Mouse (Mus musculus): Measurements from ENCODE around the gene Tcf20.

The Tcf20 gene

GRCm38 (mm10) chr15:82902521-82902920, 85.2 kb downstream of the Tcf20 start:
- CTCF ChIA-PET, result interaction anchor here (0.6 kb wide), 1 partner anchor 173 kb away, joined by 3 read pairs; no protein-coding TSS in a partner anchor

GRCm38 (mm10) chr15:82901306-82901705, 86.4 kb downstream of the Tcf20 start:
- CTCF ChIA-PET, result no interaction called here

- CTCF ChIA-PET, result no interaction called here
Measured at GRCm38 (mm10) chr15:82900331-82900730, 87.3 kb downstream of the Tcf20 start.

- CTCF ChIA-PET, result no interaction called here
Measured at GRCm38 (mm10) chr15:82899676-82900301, 87.9 kb downstream of the Tcf20 start.

DNA sequence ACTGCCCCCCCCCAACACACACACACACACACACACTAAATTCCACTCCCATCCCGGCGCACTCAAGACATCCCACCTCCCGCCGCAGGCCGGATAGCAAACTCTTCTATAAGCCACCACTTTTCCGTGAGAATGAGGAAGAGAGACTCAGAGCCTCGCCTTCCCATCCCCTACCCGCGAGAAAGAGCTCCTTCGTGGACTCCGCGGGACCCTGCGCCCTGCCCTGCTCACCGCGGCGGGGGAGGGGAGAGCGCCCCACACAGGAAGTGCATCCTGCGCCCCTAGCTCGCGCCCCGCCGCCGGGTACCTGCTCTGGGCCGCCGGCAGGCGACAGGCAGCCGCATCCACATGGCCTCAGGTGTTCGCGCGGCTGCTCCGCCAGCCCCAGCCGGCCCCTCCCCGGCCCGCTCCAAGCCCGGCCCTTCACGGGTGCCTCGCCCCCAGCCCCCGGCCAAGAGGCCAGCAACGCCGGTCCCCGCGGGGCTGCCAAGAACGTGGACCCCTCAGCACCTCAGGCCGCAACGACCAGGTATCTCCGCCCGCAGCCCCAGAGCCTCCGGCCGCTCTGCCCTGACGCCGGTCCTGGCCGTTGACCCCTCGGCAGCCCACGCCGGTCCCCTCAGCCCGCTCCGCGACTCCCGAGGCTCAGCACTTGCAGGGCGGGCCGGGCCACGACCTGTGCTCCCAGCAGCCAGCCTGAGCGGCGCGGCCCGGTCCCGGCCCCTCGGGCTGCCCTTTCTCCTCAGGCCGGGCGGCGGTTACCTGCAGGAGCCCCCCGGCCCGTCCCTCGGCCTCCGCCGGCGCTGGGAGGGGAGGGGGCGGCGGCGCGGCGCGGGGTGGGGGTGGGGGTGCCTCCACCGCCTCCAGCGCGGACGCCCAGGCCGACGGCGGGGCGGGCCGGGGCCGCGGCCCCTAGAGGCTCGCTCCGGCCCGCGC, 88.7 kb downstream of the Tcf20 start:
- CTCF ChIA-PET, result interaction anchor here (0.7 to 0.9 kb wide), 2 partner anchors 138 to 416 kb away, joined by 3 to 4 read pairs; no protein-coding TSS in a partner anchor

GRCm38 (mm10) chr15:82898141-82898739, 89.4 kb downstream of the Tcf20 start:
- CTCF ChIA-PET, result interaction anchor here (0.7 to 0.9 kb wide), 2 partner anchors 139 to 416 kb away, joined by 3 to 4 read pairs; no protein-coding TSS in a partner anchor

DNA sequence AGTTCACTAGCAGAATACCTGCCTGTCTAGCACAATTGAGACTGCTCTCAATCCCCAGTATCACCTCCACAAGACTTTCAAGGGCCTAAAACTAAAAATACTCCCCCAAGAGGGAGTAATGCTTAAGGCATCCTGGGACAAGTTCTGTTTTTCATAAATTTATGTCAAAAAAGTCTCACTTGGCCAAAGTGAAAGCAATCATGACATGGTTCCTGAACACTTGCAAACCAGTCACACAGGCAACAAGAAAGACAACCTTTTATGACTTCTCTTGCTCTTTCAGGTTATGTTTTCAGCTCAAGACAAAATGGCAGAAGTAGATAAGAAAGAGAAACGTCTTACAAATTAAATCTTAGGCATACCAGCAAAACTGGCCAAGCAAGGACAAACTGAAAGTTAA, 91.3 kb downstream of the Tcf20 start:
- CTCF ChIA-PET, result interaction anchor here (0.6 kb wide), 1 partner anchor 67 kb away, joined by 3 read pairs; no protein-coding TSS in a partner anchor

DNA sequence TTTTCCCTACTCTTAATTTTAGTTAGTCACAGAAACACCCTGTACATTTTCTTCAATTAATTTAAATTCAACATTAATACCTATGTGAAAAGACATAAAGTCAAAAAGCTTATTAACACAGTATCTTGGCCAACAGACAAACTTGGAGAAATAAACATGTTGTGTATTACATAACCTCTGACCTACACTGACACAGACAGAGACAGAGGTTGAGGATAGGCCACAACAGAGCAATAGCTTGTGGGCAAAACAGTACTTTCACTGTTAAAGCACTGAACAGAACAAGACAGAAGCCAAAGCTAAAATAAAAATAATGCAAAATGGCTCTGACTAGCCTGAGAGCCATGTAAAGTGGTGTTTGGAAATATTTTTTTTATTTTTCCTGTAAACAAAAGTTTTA, 97.2 kb downstream of the Tcf20 start:
- CTCF ChIA-PET, result interaction anchor here (1.0 kb wide), 1 partner anchor 8 kb away, joined by 3 read pairs; no protein-coding TSS in a partner anchor

- CTCF ChIA-PET, result no interaction called here
Measured at GRCm38 (mm10) chr15:82889426-82889825, 98.2 kb downstream of the Tcf20 start.

GRCm38 (mm10) chr15:82888466-82888865, 99.2 kb downstream of the Tcf20 start:
- CTCF ChIA-PET, result no interaction called here

- CTCF ChIA-PET, result no interaction called here
Measured at GRCm38 (mm10) chr15:82877309-82877708, 110.4 kb downstream of the Tcf20 start.

DNA sequence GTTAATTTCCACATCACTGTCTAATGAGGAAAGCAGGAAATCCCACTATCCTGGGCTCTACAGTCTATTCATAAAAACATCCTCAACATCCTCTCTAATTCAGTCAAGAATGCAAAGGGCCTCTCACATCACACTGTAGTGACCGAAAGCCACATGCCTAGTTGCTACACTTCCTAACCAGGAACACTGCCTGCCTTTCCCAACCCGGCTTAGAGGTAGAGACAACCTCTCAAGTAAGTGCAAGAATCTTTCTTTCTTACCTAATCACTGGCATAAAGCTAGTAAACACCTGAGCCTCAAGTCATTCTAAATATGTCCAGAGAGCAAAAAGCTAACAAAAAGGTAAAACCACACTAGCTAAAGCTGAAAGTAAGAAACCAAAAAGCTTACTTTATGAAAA, 110.8 kb downstream of the Tcf20 start:
- CTCF ChIA-PET, result no interaction called here

GRCm38 (mm10) chr15:82872037-82872436, 115.6 kb downstream of the Tcf20 start:
- CTCF ChIA-PET, result no interaction called here

GRCm38 (mm10) chr15:82866286-82866685, 121.4 kb downstream of the Tcf20 start:
- CTCF ChIA-PET, result interaction anchor here (0.6 kb wide), 1 partner anchor 1841 kb away, joined by 3 read pairs; no protein-coding TSS in a partner anchor

DNA sequence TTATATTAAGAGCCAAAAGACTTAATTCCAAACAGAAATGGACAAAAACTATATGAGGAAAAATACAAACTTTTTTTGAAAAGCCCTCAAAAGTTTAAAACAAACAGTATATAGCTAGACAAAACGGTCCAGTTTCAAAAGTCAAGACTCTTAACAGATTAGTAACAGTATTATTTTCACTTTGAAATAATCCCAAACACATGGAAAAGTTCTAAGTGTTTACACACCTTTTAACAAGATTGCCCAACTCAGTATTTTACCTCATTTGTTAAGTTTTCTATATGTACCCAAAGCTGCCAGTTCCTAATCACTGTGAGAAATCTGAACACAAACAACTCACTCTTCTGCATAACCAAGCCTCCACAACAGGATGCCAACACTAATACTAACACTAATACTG, 124.0 kb downstream of the Tcf20 start:
- CTCF ChIA-PET, result no interaction called here

GRCm38 (mm10) chr15:82856652-82857378, 130.9 kb downstream of the Tcf20 start:
- CTCF ChIA-PET, result no interaction called here

DNA sequence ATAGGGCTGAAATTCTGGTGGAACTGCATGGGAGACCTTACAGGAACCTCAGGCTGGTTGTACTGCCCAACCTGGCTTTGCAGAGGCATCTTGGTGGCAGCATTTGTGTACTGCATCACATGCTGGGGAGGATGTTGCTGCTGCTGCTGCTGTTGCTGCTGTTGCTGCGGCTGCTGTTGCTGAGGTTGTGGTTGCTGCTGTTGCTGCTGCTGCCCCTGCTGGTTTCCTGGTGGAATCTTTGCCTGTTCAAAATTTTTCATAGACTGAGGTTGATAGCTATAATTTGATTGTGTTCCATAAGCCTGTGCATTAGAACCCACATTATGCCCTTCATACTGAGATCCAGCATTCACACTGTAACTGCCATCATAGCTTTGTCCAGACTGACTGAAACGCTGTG, 131.6 kb downstream of the Tcf20 start:
- CTCF ChIA-PET, result no interaction called here

- CTCF ChIA-PET, result no interaction called here
Measured at GRCm38 (mm10) chr15:82839146-82839545, 148.5 kb downstream of the Tcf20 start.

DNA sequence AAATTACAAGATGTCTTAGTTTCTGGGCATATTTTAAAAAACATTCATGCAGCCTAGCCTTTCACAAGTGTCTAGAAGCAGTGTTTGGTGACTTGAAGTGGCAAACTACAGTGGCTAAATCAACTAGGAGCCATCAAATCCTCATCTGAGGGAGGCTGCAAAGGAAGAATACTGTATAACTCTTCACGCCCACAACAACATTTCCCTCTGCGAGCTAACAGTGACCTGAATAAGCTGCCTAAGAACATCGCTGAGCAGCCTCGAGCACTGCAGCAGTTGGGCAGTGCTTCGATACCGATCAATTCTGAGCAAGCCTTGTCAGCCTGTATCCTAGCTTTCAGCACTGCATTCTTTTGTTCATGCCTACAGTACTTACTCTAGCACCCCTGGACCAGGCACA, 157.8 kb downstream of the Tcf20 start:
- CTCF ChIA-PET, result no interaction called here

DNA sequence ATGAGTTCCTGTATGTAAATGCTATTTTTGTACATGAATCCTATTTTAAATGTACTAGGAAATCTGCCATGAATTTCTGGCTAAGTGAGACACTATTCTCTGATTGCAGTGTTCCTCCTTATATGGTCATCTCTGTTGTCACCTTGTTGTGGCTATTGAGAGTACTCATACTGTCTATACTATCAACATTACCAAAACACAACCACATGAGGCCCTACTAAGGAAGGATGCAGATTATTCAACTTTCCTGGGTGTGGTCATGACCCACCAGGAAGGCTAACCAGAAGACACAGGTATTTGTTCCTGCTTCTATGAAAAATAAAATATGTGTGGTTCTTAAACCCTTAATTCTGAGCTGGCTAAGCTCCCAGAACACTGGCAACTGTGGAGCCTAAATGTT, 161.8 kb downstream of the Tcf20 start:
- CTCF ChIA-PET, result no interaction called here

GRCm38 (mm10) chr15:82822347-82822746, 165.3 kb downstream of the Tcf20 start:
- CTCF ChIA-PET, result no interaction called here

DNA sequence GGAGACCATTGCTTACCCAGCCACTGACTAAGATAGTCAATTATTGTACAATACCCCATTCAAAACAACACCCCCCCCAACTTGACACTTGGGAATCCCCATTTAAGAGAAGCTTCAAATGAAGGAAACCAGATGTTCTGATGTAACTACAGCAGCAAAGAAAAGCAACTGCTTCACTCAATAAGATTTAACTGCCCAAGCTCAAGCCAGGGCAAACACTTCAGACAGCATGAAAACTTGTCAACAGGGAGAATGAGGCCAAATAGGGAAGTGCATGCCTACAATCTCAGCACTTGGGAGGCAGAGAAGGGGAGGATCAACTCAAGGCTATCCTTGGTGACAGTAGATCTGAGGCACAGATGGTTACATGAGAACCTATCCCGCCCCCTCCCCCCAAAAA, 166.0 kb downstream of the Tcf20 start:
- CTCF ChIA-PET, result no interaction called here
